Mouse (Mus musculus): ENCODE data around the gene Rdh9. TPM values are rescaled to one million over a fixed set of nuclear protein-coding genes. Genes with fewer than 3 reads are reported as not detected.

The Rdh9 gene
- polyA plus RNA-seq, 1 experiment: 1.4 TPM

- no peak for TF ChIP-seq POLR2A (IDR thresholded peaks at IDR 0.05; ENCODE audit: extremely low read depth, insufficient read depth, low read length)
- TF ChIP-seq CTCF (IDR thresholded peaks at IDR 0.05; ENCODE audit: extremely low read depth, insufficient read depth, low read length): 0 out of 2 replicates have a peak, but pooled peaks have one; percentile 18
- H3K4me3 ChIP-seq (ENCODE audit: insufficient read depth, low read length): peak within 1 kb of the TSS; percentile 74
- H3K27ac ChIP-seq (ENCODE audit: insufficient read depth, low read length): no peak within 1 kb of the TSS
- no peaks in the 10 kb centered on the region for H3K4me1 ChIP-seq (ENCODE audit: control insufficient read depth, insufficient read depth, low read length)
These were observed 37.0 kb upstream of the Rdh9 start, which contains the start of gene Zbtb39 for GRCm38 (mm10) chr10:127739083-127739660. TSS of gene Zbtb39 (plus strand) at chr10:127739538.

DNA sequence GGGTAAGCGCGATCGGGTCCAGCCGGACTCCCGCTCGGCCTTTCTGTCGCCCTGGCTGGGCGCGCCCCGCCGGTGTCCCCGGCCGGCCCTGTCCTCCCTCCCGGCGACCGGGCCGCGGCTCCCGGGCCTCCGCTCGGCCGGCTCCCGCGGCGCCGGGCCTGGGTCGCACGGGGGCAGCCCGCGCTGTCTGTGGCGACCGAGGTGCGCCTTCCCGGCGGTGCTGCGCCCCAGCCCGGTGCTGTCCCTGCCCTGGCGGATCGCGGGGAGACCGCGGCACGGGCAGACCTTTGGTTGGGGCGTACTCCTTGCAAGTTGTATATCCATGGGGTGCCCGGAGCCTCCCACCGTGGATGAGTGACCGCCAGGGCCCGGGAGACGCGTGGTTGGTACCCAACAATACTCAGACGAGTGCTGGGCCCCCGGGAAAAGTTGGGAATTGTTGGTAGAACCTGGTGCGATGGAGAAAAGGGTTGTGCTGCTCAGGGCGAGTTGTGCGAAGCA lies 36.5 kb upstream of the Rdh9 start:
- no peak for TF ChIP-seq CTCF (IDR thresholded peaks at IDR 0.05; ENCODE audit: extremely low read depth, insufficient read depth, low read length)
- no peak for TF ChIP-seq POLR2A (IDR thresholded peaks at IDR 0.05; ENCODE audit: extremely low read depth, insufficient read depth, low read length)
- Histone ChIP-seq H3K4me3 (ENCODE audit: insufficient read depth, low read length) (peak overlapping the region; percentile 74), H3K27ac (ENCODE audit: insufficient read depth, low read length) (no peak overlapping the region), H3K4me1 (ENCODE audit: control insufficient read depth, insufficient read depth, low read length) (no peaks in the 10 kb centered on the region)

DNA sequence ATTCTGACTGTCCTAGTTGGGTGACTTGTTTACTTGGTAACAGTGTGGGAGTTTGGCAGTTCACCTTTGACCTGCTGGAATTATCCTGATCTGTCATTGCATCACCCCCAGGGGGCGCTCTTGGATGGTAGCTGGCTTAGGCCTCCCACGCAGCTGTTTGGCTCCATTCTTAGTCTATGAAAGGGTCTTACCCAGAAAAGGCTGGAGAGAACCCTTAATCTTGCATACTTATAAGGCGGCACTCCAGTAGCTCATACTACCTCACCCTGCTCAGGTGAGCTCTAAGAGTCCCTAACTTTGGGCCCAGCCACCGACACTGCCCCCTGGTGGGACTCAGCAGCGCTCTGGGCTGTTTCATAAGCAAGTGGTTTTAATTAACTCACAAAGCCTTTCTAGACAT lies 31.5 kb upstream of the Rdh9 start:
- TF ChIP-seq CTCF (IDR thresholded peaks at IDR 0.05; ENCODE audit: extremely low read depth, insufficient read depth, low read length) (peak; percentile 37), POLR2A (IDR thresholded peaks at IDR 0.05; ENCODE audit: extremely low read depth, insufficient read depth, low read length) (no peak)
- Histone ChIP-seq H3K27ac (ENCODE audit: insufficient read depth, low read length) (no peak overlapping the region), H3K4me3 (ENCODE audit: insufficient read depth, low read length) (no peak overlapping the region), H3K4me1 (ENCODE audit: control insufficient read depth, insufficient read depth, low read length) (no peaks in the 10 kb centered on the region)

GRCm38 (mm10) chr10:127745886-127746285 lies 30.3 kb upstream of the Rdh9 start:
- Histone ChIP-seq H3K4me1 (ENCODE audit: control insufficient read depth, insufficient read depth, low read length) (peaks cover 2% of the 10 kb centered on the region; the same call in 1 of the 2 replicates), H3K27ac (ENCODE audit: insufficient read depth, low read length) (no peak overlapping the region), H3K4me3 (ENCODE audit: insufficient read depth, low read length) (no peak overlapping the region)
- TF ChIP-seq CTCF (IDR thresholded peaks at IDR 0.05; ENCODE audit: extremely low read depth, insufficient read depth, low read length) (no peak), POLR2A (IDR thresholded peaks at IDR 0.05; ENCODE audit: extremely low read depth, insufficient read depth, low read length) (no peak)

GRCm38 (mm10) chr10:127747254-127747653 lies 28.9 kb upstream of the Rdh9 start:
- no peak overlapping the region for H3K4me3 ChIP-seq (ENCODE audit: insufficient read depth, low read length)
- no peak overlapping the region for H3K27ac ChIP-seq (ENCODE audit: insufficient read depth, low read length)
- peaks cover 2% of the 10 kb centered on the region; the same call in 1 of the 2 replicates for H3K4me1 ChIP-seq (ENCODE audit: control insufficient read depth, insufficient read depth, low read length)
- no peak for TF ChIP-seq CTCF (IDR thresholded peaks at IDR 0.05; ENCODE audit: extremely low read depth, insufficient read depth, low read length)
- no peak for TF ChIP-seq POLR2A (IDR thresholded peaks at IDR 0.05; ENCODE audit: extremely low read depth, insufficient read depth, low read length)

DNA sequence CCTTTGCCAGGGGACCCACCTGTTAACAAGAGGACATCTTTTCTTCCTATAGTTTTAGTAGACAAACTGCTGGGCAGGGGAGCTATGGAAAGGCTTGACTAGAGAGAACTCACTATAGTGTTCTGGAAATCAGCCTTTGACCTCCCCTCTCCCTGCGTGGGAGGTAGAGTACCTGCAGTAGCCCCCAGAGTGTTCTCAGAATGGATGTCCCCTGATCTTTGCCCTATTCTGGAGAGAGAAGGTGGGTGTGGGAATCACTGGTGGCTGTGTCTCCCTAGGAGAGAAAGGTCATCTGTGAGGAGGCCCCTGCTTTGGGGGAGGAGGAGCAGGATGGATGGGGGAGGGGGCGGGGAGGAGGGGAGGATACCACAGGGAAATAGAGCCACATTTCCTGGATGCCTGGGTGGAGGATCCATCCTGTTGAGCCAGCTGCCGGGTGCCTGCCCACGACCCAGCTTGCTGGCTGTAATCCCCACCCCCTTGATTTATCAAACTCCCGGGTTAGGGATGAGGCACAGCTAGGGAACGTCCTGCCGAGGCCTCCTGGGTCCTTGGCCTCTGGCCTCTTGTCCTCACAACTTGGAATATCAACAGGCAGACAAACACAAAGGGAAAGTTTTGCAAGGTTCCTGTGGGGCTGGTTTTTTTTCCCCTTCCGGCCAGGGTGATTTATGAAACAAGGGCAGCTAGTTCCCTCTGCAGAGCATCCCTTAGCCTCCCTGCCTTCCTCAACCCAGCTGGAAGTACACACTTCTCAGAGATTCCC lies 27.2 kb upstream of the Rdh9 start:
- peaks cover 2% of the 10 kb centered on the region; the same call in 1 of the 2 replicates for H3K4me1 ChIP-seq (ENCODE audit: control insufficient read depth, insufficient read depth, low read length)
- TF ChIP-seq POLR2A (IDR thresholded peaks at IDR 0.05; ENCODE audit: extremely low read depth, insufficient read depth, low read length) (no peak), CTCF (IDR thresholded peaks at IDR 0.05; ENCODE audit: extremely low read depth, insufficient read depth, low read length) (no peak)
- H3K4me3 ChIP-seq (ENCODE audit: insufficient read depth, low read length): no peak overlapping the region; the same call in 1 of the 2 replicates
- no peak overlapping the region for H3K27ac ChIP-seq (ENCODE audit: insufficient read depth, low read length)

- H3K4me1 ChIP-seq (ENCODE audit: control insufficient read depth, insufficient read depth, low read length): peaks cover 2% of the 10 kb centered on the region; the same call in 1 of the 2 replicates
- peak overlapping the region; percentile 16 for H3K4me3 ChIP-seq (ENCODE audit: insufficient read depth, low read length)
- TF ChIP-seq CTCF (IDR thresholded peaks at IDR 0.05; ENCODE audit: extremely low read depth, insufficient read depth, low read length): no peak
- no peak for TF ChIP-seq POLR2A (IDR thresholded peaks at IDR 0.05; ENCODE audit: extremely low read depth, insufficient read depth, low read length)
- no peak overlapping the region for H3K27ac ChIP-seq (ENCODE audit: insufficient read depth, low read length)
These were observed 25.9 kb upstream of the Rdh9 start for GRCm38 (mm10) chr10:127750136-127750777.

DNA sequence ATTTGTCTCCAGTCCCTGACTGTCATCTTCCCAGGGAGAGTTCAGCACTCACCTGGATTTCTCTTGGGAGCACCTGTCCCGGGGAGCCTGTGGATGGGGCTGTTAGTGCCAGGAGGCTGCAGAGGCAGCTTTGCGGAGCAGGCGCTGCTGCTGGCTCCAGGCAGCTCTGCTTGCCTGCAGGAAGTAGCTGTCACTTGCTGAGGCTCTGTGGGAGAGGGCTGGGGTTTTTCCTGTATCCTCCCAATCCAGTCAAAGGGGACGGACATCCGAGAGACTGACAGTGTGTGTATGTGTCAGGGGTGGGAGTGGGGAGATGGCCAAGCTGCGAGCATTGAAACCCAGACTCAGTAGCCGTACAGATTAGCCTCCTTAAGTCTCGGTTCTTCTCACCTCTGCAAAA lies 24.6 kb upstream of the Rdh9 start, which contains the start of gene Gpr182:
Gene Gpr182, minus strand, starts transcription at position 185 of the 400 bp plus-strand sequence.
- Histone ChIP-seq H3K27ac (ENCODE audit: insufficient read depth, low read length) (no peak within 1 kb of the TSS), H3K4me1 (ENCODE audit: control insufficient read depth, insufficient read depth, low read length) (peaks cover 2% of the 10 kb centered on the region; the same call in 1 of the 2 replicates), H3K4me3 (ENCODE audit: insufficient read depth, low read length) (peak within 1 kb of the TSS; percentile 16; the same call in 1 of the 2 replicates)
- no peak for TF ChIP-seq CTCF (IDR thresholded peaks at IDR 0.05; ENCODE audit: extremely low read depth, insufficient read depth, low read length)
- no peak for TF ChIP-seq POLR2A (IDR thresholded peaks at IDR 0.05; ENCODE audit: extremely low read depth, insufficient read depth, low read length)

- no peak for TF ChIP-seq CTCF (IDR thresholded peaks at IDR 0.05; ENCODE audit: extremely low read depth, insufficient read depth, low read length)
- no peak for TF ChIP-seq POLR2A (IDR thresholded peaks at IDR 0.05; ENCODE audit: extremely low read depth, insufficient read depth, low read length)
- H3K27ac ChIP-seq (ENCODE audit: insufficient read depth, low read length): no peak overlapping the region
- peaks cover 2% of the 10 kb centered on the region; the same call in 1 of the 2 replicates for H3K4me1 ChIP-seq (ENCODE audit: control insufficient read depth, insufficient read depth, low read length)
- no peak overlapping the region for H3K4me3 ChIP-seq (ENCODE audit: insufficient read depth, low read length)
These were observed 21.5 kb upstream of the Rdh9 start for GRCm38 (mm10) chr10:127754566-127755166.
